Mouse (Mus musculus) spleen, postnatal 14 days (tissue): Measurements from ENCODE around the gene Vtcn1.

Experiments used
- DNase-seq, 2 experiments: peaks; one replicate each; pipeline ENCODE4 v3.0.0; 2021 to 2022; ENCODE audit warnings: low spot score in 2 of 2

Gene Vtcn1

DNA sequence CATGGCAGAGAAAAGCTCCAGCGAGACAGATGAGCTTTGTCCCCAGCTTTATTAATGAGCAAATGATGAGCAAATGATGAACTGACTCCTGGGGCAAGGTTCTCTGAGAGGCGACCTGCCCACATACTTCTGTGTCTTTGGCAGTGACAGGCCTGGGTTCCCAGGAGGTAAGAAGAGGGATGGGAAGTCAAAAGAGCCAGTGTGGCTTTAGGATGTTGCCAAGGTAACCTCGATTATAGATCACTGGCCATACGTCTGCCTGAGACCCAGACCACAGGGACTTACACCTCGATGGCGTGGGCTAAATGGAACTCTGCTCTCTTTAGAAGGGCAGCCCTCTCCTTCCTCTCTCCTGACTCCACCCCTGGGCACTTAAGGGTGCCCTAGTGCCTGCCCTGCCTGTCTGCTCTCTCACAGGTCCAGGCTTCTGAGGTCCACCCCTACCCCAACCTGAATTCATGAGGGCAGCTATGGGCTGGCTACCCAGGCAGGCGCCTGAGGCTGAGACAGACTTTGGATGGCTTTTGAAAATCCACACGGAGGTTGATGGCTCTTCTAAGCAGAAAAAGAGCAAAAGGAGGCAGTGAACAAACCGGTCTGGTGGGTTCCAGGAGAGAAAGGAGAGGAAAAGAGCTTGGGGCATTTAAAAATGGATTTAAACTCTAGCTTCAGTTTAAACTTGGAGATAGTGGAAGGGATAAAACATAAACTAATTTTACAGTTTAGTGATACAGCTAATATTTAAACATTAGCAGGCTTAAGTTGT is 31.0 kb downstream of the Vtcn1 start:
- no peak for DNase-seq

DNA sequence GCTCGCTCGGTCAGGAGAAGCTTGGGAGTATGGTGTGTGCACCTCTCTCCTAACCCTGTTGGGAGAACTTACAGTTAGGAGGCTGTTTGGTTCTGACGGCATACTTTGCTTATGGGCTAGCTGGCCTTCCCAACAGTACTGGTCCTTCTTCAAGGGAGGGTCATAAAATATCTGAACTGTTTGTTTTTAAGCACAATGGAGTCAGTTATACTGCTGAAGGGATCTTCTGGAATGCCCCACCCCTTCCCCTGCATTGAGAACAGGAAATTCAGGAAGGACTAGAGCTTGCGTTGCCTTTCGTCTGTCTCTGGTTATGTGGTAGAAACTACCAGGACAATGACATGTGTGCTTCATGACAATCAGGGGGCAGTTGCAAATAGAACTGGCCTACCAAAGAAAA is 31.9 kb downstream of the Vtcn1 start:
- no peak for DNase-seq

DNA sequence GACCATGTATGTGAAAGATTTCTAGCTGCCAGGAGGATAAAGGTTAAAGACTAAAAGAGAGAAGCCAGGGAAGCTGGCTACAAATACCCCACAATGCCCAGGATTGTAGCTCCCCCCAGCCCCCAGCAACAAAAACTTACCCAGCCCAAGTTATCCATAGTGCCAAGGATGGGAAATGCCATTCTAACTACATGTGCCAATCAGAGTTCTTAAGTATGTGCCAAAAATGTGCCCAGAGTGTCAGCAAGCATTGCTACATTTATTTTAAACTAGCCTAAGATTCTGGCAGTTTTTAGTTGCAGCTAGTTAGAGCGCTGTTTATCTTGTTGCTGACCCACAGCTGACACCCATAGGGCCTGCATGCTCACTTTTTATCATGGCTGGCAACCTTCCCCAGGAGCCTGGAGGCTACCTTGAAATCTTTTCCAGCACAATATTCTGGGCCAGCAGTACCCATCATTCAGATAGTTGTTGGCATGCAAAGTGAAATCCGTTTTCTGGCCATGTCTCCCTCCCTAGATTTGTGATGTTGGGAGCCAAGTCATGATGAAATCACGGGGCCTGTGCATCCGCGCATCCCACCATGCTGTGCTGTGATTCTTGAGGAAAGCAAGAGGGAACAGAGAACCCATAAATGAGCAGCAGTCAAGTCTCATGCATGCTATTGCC is 33.2 kb downstream of the Vtcn1 start:
- no peak for DNase-seq

DNA sequence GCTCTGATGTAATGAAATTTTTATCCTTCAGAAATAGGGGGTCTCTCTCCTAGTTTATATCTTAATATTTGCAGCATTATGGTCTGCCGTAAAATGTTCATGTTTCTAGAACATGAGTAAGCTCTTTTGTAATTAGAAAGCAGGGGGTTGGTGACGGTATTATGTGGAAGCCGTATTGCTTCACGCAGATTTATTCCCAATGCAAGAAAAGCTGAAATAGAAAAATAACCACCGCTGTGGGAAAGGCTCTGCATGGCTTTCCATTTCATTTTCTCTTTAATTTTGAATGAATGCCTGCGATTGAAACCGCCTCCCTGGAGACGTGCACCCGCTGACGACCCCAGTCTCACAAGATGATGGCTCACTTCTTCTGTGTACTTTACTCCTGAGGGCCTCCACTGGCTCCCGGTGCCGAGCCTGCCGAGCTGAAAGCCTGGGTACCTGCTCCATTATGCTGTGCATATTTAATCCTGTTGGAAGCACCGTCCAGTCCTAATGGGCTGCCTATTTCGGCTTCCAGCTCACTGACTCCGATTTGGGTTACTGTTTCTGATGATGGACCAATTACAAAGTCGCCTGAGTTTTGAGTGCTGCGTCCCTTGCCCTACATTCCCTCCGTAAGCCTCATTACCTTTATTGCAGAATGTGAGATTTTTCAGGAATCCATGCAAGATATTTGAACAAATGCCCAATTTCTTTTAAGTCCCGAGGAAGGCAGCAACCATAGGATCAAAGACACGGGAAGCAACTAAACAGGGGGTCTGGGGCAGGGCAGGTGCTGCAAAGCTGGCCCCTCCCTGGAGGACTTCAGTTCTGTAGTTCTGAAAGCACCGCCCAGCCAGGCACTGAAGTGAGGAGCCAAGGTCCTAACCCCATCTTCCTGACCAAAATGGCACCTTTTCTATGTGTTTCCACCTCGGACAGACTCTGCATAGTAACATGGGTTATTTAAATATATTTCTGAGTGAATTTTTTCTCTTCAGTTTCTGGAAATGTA is 36.3 kb downstream of the Vtcn1 start:
- no peak for DNase-seq

DNA sequence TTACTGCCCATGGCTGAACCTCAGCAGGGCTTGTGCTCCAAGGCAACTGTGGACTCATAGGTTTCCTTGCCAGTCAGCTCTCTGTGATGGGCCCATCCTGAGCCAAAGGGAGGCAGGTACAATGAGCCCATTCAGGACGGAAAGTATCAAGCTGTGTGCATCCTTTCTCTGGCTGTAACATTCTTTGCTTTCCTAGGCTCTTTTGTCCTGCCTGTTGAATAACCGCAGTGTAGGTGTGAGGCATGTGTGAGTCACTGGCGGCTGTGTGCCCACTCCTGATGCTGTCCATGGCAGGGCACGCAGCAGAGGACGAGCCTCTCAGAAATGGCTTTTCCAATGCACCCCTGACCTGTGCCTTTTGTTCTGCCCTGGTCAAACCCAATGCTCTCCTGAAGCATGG is 41.7 kb downstream of the Vtcn1 start:
- DNase-seq: no peak

DNA sequence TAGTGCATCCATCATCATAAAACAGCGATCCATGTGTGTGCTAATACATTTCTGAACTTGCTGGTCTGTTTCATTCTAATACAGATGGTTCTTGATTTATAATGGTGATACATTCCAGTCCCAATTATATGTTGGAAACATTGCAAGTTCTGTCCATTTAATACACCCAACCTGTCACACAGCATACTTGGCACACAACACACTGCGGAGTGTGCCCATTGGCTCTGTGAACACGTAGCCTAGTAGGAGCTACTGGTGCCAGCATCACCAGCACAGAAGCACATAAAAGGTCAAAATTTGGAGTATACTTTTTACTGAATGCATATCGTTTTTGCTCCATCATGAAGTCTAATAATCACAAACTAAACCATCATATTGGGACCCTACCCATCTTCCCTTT is 51.8 kb downstream of the Vtcn1 start:
- DNase-seq: no peak

DNA sequence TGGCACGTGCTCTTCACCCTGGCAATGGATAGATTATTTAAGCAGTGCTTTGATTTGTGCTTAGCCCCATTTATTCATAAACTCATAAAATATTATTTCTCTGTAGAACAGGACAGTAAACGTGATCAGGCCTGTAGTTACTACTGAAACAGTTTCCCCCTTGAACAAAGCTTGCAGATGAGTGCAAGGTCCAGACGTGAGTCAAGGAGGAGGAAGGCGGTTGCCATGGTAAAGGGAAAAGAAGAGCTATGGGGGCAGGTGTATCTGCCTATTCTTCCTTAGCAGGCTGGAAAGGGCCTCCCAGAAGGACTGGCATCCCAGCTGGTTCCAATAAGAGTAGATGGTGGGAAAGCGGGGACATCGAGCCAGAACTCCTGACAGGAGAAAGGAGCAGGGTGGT is 56.1 kb downstream of the Vtcn1 start:
- DNase-seq: no peak

DNA sequence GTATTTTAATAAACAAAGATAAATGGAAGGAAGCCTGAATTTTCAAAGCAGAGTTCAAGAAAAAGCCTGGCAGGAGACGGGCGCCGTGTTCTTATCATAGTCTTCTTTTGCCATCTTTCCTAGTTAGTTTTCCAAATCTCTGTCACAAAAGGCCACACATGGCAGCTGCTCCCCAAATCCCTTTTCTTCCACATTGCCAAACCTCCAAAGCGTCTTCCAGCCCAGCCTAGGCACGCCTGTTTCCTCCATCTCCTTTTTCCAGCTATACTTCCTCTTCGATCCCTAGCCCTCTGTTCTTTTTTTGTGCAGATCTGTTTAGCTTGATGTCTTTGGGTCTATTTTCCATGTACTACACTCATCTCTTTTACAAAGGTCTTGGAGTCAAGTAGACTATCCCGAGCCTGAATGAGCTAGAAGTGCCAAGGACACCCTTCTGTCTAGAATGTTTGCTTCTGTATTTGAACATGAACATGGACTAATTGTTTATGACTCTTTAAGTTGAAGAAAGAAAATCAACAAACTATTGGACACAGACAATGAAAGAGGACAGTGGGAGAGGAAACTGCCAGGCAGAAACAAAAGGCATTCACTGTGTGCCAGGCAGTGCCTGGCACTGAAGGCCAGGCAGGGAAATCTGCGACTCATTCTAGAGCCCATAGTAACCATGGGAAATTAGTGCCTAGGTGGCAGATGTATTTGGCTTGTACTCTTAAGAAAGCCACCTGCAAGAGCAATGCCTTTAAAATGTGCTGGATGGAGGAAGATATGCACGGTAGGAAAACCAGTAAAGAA is 56.8 kb downstream of the Vtcn1 start:
- no peak for DNase-seq

DNA sequence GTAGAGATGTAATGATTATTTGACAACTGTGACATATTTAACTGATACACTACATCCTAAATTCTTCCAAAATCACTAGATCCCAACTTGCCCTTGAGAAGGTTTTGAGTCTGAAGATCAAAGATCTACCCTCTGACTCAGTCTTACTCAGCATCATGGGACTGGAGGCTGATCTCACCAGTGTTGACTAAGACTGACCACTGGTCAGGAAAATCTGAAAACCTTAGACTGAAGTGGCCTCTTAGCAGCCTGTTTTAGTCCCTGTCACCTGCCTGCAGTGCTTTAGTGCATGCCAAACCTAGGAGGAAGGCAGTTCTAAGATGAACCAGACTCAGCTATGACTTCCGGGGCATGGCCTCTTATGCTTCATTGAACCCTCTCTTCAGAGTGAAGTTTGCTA is 64.0 kb downstream of the Vtcn1 start:
- DNase-seq: no peak

DNA sequence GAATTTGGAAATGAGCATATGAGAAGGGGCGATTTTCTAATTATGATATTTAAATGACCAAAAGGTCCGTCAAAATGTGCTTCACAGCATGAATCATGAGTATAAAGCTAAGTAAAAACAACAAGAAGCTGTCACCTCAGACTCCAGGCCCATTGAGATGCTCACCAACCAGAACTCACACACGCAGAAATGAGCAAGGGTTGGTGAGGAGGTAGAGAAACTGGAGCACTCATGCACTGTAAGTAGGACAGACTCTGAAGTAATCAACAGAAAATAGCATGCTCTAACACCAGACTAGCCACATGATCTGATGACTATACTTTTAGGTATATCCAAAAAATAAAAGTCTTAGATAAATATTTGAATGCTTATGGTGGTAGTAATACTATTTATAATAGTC is 65.1 kb downstream of the Vtcn1 start:
- no peak for DNase-seq

DNA sequence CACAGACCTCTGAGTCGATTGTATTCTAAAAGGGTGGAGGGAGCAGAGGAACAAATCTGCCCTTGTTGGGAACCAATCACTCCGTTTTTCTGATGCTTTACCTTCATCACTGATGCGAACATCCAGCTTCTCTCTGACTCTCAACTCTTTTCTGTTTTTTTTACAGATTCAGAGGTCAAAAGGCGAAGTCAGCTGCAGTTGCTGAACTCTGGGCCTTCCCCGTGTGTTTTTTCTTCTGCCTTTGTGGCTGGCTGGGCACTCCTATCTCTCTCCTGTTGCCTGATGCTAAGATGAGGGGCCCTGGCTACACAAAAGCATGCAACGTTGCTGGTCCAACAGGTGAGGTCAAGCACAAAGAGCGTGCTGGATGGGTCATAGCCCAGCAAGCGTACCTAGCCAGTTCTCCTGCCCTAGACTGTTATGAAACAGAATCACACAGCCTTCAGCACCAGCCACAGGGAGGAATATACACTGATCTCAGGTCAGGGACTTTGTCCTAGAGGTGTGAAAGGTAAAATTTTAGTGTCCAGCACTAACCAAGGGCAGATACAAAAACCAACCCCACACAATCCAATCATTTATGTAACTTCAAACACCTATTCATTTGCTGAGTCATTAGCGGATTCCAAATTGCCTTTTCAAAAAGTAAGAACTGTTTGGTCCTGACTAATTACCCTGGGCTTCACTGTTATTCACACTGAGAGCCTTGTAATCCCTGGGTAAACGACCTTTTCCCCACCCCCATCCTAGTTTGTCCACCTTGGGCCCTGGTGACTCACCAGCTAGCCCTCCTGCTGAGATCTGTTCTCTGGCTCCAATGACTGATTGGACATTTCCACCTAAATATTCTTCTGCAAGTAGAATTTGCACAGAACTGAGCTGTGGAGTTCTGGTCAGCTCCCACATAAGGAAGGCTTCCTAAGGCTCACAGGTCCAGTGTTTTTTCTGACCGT is 67.4 kb downstream of the Vtcn1 start:
- DNase-seq: no peak

DNA sequence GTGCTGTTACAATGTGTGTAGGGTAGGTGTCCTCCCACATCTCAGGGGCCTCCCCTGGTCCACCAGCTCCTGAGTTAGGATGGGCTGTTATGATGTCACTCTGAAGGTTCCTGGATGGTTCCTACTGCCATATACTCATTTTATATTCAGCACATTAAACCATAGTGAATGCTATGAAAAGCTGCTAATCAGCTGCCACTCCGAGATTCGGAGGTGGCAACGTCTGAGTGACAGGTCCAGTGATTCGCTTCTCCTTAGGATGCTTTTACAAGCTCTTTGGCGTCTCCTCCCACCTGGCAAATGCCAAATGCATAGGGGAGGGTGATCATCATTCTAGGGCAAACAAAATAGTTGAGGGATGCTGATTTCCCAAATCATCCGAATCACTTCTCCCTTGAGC is 70.2 kb downstream of the Vtcn1 start:
- no peak for DNase-seq

DNA sequence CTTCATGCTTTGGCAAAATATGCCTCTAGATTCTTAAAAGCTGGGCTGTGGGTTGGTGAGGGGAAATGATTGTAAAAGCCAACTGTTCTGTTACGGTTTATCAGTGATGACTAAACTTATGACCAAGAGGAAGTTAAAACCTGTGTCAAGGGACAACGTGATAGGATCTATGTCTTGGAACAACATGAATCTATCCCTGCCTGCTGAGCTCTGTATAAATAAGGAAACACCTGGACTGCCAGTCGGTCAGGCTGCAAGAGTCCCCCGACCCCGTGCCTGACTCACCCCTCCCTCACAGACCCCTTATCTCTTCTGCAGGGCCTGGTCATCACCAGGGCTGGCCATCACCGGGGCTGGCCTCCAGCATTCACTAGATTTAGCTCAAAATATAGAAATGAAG is 80.9 kb downstream of the Vtcn1 start:
- no peak for DNase-seq

DNA sequence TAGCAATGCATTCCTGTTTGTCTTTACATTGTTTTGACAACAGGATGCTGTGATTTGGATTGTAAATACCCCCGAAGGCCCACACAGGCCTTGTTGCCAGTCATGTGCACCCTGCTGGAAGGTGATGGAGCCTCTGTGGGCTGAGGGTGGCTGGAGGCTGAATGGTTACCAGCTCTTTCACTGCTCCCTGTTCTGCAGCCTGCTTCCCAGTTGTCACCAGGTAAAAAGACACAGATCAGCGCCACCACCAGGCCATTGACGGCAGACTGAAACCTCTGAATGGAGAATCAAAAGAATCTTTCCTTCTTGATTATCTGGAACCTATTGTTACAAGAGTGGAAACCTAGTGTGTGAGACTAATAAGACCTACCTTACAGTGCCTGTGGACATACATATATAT is 81.7 kb downstream of the Vtcn1 start:
- no peak for DNase-seq

DNA sequence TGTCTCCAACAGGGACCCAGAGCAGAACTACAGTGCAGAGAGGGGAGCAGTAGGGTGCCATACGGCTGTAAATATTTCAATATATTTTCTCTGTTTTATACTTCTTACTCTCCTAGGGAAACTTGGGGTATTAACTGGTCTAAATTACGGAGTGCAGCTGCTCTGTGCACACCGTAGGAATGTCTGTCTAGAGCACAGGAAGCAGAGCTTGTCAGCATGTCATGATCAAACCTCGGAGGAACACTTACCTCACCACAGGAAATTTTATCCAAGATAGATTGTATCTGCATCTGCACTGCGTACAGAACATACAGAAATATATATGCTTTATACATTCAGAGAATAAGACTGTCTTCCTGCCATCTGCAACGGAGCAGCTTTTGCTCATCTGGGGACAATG is 83.3 kb downstream of the Vtcn1 start:
- no peak for DNase-seq

DNA sequence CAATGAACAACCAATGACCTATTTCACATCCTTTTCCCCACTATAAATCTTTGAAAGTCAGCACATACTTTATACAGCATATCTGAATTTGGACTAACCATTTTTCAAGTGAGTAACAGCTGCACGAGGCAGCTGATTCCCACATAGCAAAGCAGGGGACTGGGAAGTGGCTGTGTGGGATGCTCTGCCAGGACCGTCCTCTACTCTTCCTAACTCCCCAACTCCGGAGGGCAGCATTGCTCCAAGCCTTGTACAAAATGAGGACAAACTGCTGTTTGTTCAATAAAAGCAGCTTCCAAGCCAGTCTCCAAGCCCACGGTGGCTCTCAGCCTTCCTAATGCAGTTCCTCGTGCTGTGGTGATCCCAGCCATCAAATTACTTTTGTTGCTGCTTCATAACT is 85.4 kb downstream of the Vtcn1 start:
- no peak for DNase-seq

DNA sequence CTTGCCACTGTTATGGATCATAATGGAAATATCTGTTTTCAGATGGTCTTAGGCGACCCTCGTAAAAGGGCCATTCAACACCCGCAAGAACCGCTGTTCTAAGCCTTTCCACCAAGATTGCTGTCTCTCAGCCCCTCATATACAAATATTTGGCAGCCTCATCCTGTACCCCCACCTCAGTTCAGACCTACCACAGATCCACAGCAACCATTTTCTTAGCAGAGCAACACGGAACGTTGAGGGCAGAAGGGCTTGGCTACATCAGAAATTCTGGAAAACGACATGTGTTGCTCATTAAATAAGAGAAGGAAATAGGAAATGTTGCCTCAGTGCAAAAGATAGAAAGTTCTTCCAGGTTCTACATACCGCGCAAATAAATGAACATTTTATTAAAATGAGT is 85.8 kb downstream of the Vtcn1 start:
- no peak for DNase-seq

DNA sequence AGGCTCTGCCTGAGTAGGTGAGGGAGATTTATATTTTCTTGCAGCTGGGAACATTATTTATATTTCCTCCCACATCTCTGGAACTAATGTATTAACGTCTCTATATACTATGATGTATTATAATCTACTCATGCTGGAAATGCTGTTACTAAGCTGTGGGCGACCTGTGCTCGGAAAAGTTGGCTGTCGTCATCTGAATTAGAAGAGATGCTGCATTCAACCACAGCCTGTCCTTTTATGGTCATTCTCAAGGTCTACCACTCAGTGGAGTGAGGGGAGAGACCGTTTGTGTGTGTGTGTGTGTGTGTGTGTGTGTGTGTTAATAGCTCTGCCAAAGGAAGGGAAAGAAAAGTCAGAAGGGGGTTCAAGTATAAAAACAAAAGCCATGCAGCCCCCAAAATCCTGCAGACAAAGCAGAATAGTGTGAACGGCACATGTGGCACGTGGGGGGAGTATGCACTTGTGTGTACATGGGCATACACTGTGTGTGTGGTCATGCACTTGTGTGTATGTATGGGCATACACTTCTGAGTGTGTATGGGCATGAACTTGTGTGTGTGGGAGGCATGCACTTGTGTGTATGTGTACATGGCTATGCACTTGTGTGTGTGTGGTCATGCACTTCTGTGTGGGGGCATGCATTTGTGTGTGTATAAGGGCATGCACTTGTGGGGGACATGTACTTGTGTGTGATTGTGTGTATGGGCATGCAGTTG is 86.4 kb downstream of the Vtcn1 start:
- DNase-seq: no peak

DNA sequence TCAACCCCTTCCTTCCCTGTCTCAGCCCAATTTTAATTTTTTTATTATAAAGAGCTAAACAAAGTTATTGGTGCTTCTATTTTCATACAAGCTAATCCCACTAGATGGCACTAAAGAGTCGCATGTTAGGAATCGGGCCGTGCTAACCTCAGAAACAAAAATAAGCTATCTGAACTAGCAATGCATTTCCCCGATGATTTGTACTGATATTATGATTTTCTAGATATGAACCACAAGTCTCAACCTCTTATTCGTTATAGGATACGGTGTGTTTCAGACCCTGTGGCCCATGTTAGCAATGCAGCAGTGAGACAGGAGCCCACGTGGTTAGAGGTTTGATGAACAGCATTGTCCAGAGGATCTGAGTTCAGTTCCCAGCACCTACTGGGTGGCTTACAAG is 91.6 kb downstream of the Vtcn1 start:
- no peak for DNase-seq

DNA sequence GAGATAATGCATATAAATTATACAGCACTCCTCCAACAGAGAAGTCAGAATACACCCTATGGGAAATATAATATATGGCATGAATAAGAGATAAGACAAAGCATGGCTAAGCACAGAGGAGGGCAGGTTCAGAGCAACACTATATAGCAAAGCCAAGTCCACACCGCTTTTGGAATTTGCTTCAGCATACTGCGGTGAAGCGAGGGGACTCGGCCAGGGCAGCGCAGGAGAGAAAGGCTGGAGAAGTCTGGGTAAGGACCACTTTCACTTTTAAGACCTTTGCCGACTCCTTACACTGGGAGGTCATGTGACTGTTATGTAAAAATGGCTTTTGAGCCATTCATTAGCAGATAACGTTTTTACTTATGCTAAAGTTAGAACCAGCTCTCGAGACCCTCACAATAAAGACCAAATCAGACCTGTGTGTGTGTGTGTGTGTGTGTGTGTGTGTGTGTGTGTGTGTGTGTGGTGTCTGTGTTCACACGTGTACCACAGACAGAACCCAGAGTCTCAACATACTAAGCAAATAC is 95.4 kb downstream of the Vtcn1 start:
- DNase-seq: no peak
